Mouse (Mus musculus) liver, adult (tissue): ENCODE measurements around the gene Dcaf1.
A peak's percentile ranks its signal among the peaks of the same experiment; 100 is the strongest.

ENCODE experiments used
- GATA4 ChIP-seq: IDR thresholded peaks from 2 replicates; pipeline ENCODE4 v1.6.1; 2014; ENCODE audit warnings: mild to moderate bottlenecking, low read length; ENCODE audit not compliant: insufficient replicate concordance

Gene Dcaf1

GRCm38 (mm10) chr9:106840569-106840968, 18.9 kb downstream of the Dcaf1 start:
- TF ChIP-seq GATA4 = no peak

- TF ChIP-seq GATA4 = no peak
Measured at GRCm38 (mm10) chr9:106842800-106843199, 21.1 kb downstream of the Dcaf1 start.

GRCm38 (mm10) chr9:106856664-106857063, 35.0 kb downstream of the Dcaf1 start:
- no peak for TF ChIP-seq GATA4

GRCm38 (mm10) chr9:106858036-106858435, 36.4 kb downstream of the Dcaf1 start:
- TF ChIP-seq GATA4 = no peak

- TF ChIP-seq GATA4 = no peak
Measured at GRCm38 (mm10) chr9:106874216-106874615, 52.5 kb downstream of the Dcaf1 start.

GRCm38 (mm10) chr9:106876666-106877065, 55.0 kb downstream of the Dcaf1 start:
- TF ChIP-seq GATA4 = no peak

- TF ChIP-seq GATA4 = no peak
Measured at GRCm38 (mm10) chr9:106879471-106879870, 57.8 kb downstream of the Dcaf1 start.

GRCm38 (mm10) chr9:106881071-106881755, 59.5 kb downstream of the Dcaf1 start:
- no peak for TF ChIP-seq GATA4

- no peak for TF ChIP-seq GATA4
Measured at GRCm38 (mm10) chr9:106882176-106882575, 60.5 kb downstream of the Dcaf1 start.

- no peak for TF ChIP-seq GATA4
Measured at GRCm38 (mm10) chr9:106883085-106883484, 61.4 kb downstream of the Dcaf1 start.

- TF ChIP-seq GATA4 = no peak
Measured at GRCm38 (mm10) chr9:106884306-106884705, 62.6 kb downstream of the Dcaf1 start.

GRCm38 (mm10) chr9:106884996-106885900, 63.6 kb downstream of the Dcaf1 start:
- no peak for TF ChIP-seq GATA4

- no peak for TF ChIP-seq GATA4
Measured at GRCm38 (mm10) chr9:106885901-106886731, 64.4 kb downstream of the Dcaf1 start.

GRCm38 (mm10) chr9:106886828-106887702, 65.4 kb downstream of the Dcaf1 start, which contains the start of gene Rbm15b:
Rbm15b (minus strand) TSS chr9:106887428.
- peak; percentile 78; the same call in 1 of the 2 replicates for TF ChIP-seq GATA4

- no peak for TF ChIP-seq GATA4
Measured at GRCm38 (mm10) chr9:106888346-106888745, 66.7 kb downstream of the Dcaf1 start.

- TF ChIP-seq GATA4 = no peak
Measured at GRCm38 (mm10) chr9:106889321-106889720, 67.6 kb downstream of the Dcaf1 start.
